Mouse (Mus musculus) olfactory bulb, adult 2 months (tissue): ENCODE results near the gene Slc44a5.

ENCODE experiments used
- CTCF ChIP-seq: fragments of 200-500 bp; IDR thresholded peaks from 2 replicates; pipeline ENCODE4 v1.5.1; 2012; ENCODE audit warnings: low read depth, mild to moderate bottlenecking, low read length, moderate library complexity; ENCODE audit not compliant: insufficient read depth
- POLR2A ChIP-seq: fragments of 200-500 bp; IDR thresholded peaks from 2 replicates; pipeline ENCODE4 v1.6.1; 2012; ENCODE audit warnings: mild to moderate bottlenecking, low read depth, low read length, moderate library complexity; ENCODE audit not compliant: insufficient read depth

DNA sequence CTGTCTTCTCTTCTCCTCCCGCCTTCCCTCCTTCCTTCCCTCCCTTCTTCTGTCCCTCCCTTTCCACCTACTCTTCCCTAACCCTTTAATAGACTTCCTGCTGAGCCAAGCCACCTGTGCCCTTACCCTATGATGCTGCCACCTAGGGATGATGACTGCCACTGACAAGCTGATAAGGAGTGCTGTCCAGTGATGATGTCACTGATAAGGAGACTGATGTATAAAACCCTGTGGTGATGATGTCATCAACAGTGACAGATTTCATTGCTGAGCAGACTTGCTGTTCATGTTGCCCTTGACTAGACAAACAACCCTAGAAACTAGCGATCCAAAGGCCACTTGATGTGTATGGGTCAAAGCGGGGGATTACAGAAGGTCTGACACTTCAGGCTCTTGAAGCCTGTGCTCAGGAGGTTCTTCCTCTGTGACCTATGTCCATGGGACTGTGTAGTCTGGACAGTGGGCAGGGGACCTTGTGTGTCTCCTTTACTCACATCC lies 206.2 kb downstream of the Slc44a5 start:
- no peak for TF ChIP-seq CTCF
- TF ChIP-seq POLR2A: no peak
